Mouse (Mus musculus) thymus, postnatal 25 days (tissue): Measurements from ENCODE around the gene Soga1.

Source experiments
- DNase-seq: peaks from one replicate; pipeline ENCODE4 v3.0.0; 2022

The Soga1 gene

GRCm38 (mm10) chr2:156976711-156977110 lies 102.3 kb downstream of the Soga1 start:
- no peak for DNase-seq

- peak; percentile 43 for DNase-seq
Measured at GRCm38 (mm10) chr2:156974967-156975366, 104.1 kb downstream of the Soga1 start.

- no peak for DNase-seq
Measured at GRCm38 (mm10) chr2:156973316-156974100, 105.5 kb downstream of the Soga1 start.

GRCm38 (mm10) chr2:156970253-156970652 lies 108.8 kb downstream of the Soga1 start:
- peak; percentile 65 for DNase-seq

- no peak for DNase-seq
Measured at GRCm38 (mm10) chr2:156968501-156968900, 110.6 kb downstream of the Soga1 start.

GRCm38 (mm10) chr2:156967388-156967787 lies 111.7 kb downstream of the Soga1 start:
- DNase-seq: no peak
